Mouse (Mus musculus) frontal cortex, postnatal 10 days (tissue): ENCODE measurements around the gene Gpatch2.

Experiments used
- DNase-seq, 2 experiments: peaks; one replicate each; pipeline ENCODE4 v3.0.0; 2022; ENCODE audit warnings: low spot score in 2 of 2, mixed read lengths in 1 of 2

The Gpatch2 gene

GRCm38 (mm10) chr1:187369049-187369448 is 153.7 kb downstream of the Gpatch2 start:
- DNase-seq: no peak

GRCm38 (mm10) chr1:187373506-187373905 is 158.2 kb downstream of the Gpatch2 start:
- DNase-seq: no peak

GRCm38 (mm10) chr1:187374418-187374817 is 159.1 kb downstream of the Gpatch2 start:
- DNase-seq: no peak

- DNase-seq: no peak
Observed at GRCm38 (mm10) chr1:187376946-187377671, 161.8 kb downstream of the Gpatch2 start.

- no peak for DNase-seq
Observed at GRCm38 (mm10) chr1:187377865-187378524, 162.7 kb downstream of the Gpatch2 start.

- no peak for DNase-seq
Observed at GRCm38 (mm10) chr1:187389476-187389875, 174.2 kb downstream of the Gpatch2 start.

GRCm38 (mm10) chr1:187400834-187401233 is 185.5 kb downstream of the Gpatch2 start:
- DNase-seq: no peak
